Mouse (Mus musculus) cerebellum, adult 8-10 months (tissue): ENCODE data around the gene Pbx1.

Source experiments
- DNase-seq: peaks from one replicate; pipeline ENCODE4 v3.0.0; 2022

Pbx1 gene

GRCm38 (mm10) chr1:168336238-168336818 lies 95.7 kb downstream of the Pbx1 start:
- no peak for DNase-seq

GRCm38 (mm10) chr1:168334831-168335574 lies 97.1 kb downstream of the Pbx1 start:
- DNase-seq: no peak

- DNase-seq: no peak
Measured at GRCm38 (mm10) chr1:168332056-168332455, 100.0 kb downstream of the Pbx1 start.

- DNase-seq: no peak
Measured at GRCm38 (mm10) chr1:168328236-168328605, 103.8 kb downstream of the Pbx1 start.

- DNase-seq: no peak
Measured at GRCm38 (mm10) chr1:168327405-168328235, 104.5 kb downstream of the Pbx1 start.

- no peak for DNase-seq
Measured at GRCm38 (mm10) chr1:168325786-168326185, 106.3 kb downstream of the Pbx1 start.

- DNase-seq: no peak
Measured at GRCm38 (mm10) chr1:168324306-168325085, 107.6 kb downstream of the Pbx1 start.

GRCm38 (mm10) chr1:168323436-168324108 lies 108.5 kb downstream of the Pbx1 start:
- no peak for DNase-seq

GRCm38 (mm10) chr1:168322892-168323291 lies 109.2 kb downstream of the Pbx1 start:
- DNase-seq: peak; percentile 46

- no peak for DNase-seq
Measured at GRCm38 (mm10) chr1:168319695-168320094, 112.4 kb downstream of the Pbx1 start.

GRCm38 (mm10) chr1:168318899-168319469 lies 113.1 kb downstream of the Pbx1 start:
- no peak for DNase-seq

GRCm38 (mm10) chr1:168313772-168314171 lies 118.3 kb downstream of the Pbx1 start:
- DNase-seq: no peak

- DNase-seq: no peak
Measured at GRCm38 (mm10) chr1:168312710-168313447, 119.2 kb downstream of the Pbx1 start.

GRCm38 (mm10) chr1:168309101-168309521 lies 123.0 kb downstream of the Pbx1 start:
- no peak for DNase-seq

GRCm38 (mm10) chr1:168307275-168308182 lies 124.5 kb downstream of the Pbx1 start:
- DNase-seq: no peak

GRCm38 (mm10) chr1:168300505-168300904 lies 131.6 kb downstream of the Pbx1 start:
- no peak for DNase-seq

- no peak for DNase-seq
Measured at GRCm38 (mm10) chr1:168299928-168300365, 132.1 kb downstream of the Pbx1 start.

GRCm38 (mm10) chr1:168299181-168299580 lies 132.9 kb downstream of the Pbx1 start:
- no peak for DNase-seq

- no peak for DNase-seq
Measured at GRCm38 (mm10) chr1:168296290-168296689, 135.8 kb downstream of the Pbx1 start.

GRCm38 (mm10) chr1:168295782-168296181 lies 136.3 kb downstream of the Pbx1 start:
- DNase-seq: no peak
